Mouse (Mus musculus) retina, adult 2 months (tissue): ENCODE measurements around the gene Ubap2.

Experiments used
- DNase-seq: peaks from one replicate; pipeline ENCODE4 v3.0.0-alpha.2; 2012; ENCODE audit warnings: low read depth, low spot score

The Ubap2 gene

DNA sequence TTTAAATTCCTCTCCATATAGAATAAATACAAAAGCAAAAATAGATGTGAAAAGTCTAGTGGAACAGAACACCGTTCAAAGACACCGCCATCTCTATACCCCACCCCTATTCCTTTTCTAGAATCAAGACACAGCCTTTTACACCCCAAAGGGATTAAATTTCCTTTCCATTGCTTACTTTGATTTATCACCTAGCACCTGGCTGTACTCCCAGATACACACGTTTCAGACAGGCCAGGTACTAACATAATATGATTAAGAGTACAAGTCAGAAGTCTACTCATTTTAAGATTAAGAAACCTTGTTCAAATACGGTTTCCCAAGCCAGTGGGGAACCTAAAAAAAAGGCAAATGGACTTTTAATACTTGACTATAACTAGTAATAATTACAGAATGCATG is 8.6 kb downstream of the Ubap2 start:
- DNase-seq: no peak

- no peak for DNase-seq
Observed at GRCm38 (mm10) chr4:41260691-41261090, 14.3 kb downstream of the Ubap2 start.

DNA sequence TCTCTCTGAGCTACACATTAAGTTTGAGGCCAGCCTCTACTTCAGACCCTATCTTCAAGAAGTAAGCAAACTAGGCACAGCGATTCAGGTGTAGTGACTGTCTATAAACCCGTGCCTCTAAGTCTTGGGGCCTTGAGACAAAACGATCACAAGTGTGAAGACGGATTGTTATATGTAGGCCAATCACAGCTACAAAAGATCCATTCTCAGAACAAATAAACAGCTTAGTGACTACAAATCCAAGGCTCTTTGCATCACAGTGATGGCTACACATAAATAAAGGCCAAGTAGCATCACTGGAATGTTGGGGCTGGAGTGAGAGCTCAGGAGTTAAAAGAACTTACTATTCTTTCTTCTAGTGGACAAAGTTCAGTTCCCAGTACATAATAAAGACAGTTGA is 15.9 kb downstream of the Ubap2 start:
- DNase-seq: no peak

DNA sequence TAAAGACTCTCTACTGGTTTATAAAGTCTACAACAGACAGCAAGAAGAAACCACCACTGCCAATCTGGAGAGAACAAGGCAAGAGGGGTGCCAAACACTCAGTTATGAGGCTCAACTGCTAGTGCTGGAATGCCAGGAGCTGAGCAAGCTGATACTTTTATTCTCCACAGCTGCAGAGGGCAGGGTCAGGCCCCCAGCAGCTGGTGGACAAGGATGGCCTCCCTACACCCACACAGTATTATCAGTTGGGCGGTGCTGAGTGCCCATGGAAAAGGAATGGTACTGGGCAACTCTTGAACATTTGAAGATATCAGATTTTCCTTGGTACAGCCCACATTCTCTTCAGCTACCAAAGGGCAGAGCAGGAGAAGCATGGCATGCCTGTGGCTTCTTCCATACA is 17.2 kb downstream of the Ubap2 start:
- no peak for DNase-seq

GRCm38 (mm10) chr4:41255564-41256210 is 19.3 kb downstream of the Ubap2 start:
- no peak for DNase-seq

DNA sequence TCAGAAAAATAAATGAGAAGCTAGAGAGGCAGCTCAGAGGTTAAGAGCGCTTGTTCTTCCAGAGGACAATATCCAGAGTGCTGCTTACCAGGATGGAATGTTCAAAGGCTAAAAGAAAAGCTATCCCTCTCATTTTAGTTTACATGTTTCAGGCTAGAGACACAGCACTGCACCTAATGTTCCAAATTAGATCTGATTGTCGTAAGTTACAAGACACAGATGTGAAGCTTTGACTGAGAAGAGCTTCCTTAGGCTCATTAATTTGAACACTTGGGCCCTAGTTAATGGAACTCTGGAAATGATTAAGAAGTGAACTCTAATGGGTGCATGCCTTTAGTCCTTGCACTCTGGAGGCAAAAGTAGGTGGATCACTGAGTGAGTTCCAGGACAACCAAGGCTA is 21.2 kb downstream of the Ubap2 start:
- no peak for DNase-seq

DNA sequence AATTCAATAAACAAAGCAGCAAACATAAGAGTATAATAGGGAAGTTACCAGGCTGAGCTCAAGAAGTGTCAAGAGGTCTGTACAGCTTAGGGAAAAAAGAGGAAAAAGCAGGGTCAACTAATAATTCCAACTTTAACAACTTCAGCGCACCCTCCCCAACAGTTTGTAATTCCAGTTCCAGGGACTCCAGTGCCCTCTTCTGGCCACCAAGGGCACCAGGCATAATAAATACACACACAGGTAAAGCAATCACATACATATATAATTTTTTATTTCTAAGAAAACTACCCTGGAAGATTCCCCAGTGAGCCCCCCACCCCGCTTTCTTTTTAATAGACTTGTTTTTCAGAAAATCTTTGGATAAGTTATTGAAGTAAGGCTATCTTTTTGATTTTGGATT is 29.5 kb downstream of the Ubap2 start:
- DNase-seq: no peak

GRCm38 (mm10) chr4:41240916-41241315 is 34.0 kb downstream of the Ubap2 start:
- no peak for DNase-seq

DNA sequence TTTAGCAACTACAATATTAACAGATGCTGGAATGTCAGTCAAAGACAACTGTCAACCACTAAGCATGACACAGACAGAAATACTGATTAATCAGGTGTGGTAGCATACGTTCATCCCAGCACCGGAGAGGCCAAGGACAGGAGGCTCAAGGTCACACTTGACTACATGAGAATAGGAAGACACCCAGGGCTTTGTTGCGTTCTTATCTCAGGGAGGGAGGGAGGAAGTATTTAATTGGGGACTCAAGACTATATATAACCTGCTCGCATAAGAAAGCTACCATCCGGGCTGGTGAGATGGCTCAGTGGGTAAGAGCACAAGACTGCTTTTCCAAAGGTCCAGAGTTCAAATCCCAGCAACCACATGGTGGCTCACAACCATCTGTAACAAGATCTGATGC is 39.3 kb downstream of the Ubap2 start:
- no peak for DNase-seq

GRCm38 (mm10) chr4:41226351-41226750 is 48.6 kb downstream of the Ubap2 start:
- no peak for DNase-seq

DNA sequence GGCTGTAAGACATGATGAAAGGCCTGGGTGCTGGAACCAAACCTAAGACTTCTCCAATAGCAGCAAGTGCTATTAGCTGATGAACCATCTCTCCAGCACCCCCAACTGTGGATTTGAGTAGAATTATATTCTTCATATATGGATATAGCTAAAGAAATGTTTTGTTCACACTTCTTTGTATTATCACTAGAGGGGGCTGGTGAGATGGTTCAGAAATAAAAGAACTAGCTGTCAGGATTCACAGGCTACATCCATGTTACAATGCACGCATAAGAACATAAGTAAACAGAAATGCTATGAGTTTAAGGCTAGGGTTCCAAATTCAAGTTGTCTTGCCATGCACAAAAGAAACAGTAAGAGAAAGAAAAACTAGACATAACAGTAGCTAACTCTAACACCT is 49.5 kb downstream of the Ubap2 start:
- no peak for DNase-seq

GRCm38 (mm10) chr4:41208050-41208449 is 66.9 kb downstream of the Ubap2 start:
- no peak for DNase-seq

- no peak for DNase-seq
Observed at GRCm38 (mm10) chr4:41205751-41206150, 69.2 kb downstream of the Ubap2 start.

DNA sequence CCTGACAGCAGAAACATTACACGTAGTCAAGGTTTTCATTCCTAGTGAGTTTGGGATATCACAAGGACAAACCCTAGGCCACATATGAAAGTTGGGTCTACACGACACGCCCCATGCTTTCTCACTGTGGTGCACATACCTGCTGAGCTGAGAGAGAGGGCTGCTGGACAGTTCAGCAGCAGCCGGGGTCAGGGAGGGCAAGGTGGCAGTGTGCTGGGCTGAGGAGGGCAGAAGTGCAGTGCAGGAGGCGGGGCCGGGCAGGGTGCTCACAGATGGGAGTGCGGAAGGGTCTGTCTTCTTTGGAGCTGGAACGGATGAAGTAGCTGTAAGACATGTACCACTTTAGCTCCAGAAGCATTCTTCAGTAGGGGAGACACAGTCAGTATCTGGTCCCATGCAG is 72.8 kb downstream of the Ubap2 start:
- no peak for DNase-seq

DNA sequence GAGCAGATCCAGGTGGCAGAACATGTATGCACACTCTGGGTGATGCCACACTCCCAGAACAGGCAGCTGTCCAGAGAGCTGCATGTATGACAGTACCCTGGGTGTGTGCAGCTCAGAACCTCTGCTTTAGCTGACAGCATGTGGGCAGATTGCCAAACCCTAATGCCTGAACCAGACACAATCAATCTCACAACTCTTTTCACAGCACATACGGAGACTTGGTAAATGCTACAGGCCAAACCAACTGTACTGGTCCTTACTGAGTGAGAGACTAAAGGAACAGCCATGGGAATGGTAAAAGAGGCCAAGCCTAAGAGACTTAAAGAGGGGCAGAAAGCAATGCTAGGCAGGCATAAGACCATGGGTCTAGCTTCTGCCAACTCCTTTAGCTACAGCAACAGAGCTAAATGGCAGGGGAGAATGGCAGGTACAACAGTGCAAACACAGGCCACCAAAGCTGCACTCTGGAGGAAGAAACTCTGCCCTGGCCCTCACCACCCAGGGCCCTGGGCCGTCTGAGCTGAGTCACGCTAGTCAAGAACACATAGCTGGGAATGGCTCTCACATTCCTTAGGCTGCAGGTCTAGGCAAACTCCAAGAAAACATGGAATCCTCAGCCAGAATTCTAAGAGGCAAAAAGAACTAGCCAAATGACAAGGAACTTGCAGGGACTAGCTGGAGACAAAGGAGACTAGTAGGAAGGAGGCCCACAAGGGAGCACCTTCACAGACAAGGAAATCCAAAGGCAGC is 77.9 kb downstream of the Ubap2 start:
- DNase-seq: no peak

- DNase-seq: no peak
Observed at GRCm38 (mm10) chr4:41195328-41195727, 79.6 kb downstream of the Ubap2 start.

DNA sequence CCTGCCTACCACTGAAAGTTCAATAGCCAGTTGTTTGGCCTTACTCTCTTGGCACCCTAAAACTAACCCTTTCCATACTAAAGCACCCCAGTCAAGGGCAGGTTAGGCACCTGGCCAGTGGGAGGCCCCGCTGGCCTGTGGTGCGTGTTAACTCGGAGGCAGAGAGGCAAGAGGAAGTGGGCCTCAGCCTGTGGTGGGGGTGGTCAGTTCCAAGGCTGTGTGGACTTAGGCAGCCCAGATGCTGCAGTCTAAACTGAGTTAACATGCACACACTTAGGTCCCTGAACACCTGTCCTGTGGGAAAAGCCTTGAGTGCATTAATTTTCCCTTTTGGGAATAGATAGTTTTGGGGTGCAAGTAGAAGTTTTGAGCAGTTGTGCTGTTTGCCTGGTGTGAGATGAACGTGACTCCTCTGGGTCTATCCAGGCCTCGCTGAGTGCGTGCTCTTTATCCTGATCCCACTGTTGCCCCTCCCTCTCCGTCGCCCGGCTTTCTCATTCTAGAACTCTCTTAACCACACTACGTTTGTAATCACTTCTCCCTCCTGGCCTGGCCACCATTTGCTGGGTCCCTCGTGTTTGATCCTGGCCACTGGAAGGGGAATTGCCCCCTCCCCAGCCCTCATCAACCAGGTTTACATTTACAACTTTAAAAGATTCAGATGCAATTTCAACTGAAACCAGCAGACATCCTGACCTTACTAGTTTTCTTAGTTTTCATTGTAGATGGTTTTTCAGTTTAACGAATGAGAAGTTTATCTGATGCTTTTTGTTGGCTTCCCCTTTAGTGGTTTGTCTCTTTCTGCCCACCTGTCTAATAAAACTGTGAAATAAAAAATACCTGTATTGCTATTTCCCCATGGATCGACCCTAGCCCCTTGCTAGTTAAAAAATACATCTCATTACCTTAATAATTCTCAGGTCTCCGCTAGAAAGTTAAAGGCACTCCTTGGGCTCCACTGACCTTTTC is 82.1 kb downstream of the Ubap2 start:
- no peak for DNase-seq

DNA sequence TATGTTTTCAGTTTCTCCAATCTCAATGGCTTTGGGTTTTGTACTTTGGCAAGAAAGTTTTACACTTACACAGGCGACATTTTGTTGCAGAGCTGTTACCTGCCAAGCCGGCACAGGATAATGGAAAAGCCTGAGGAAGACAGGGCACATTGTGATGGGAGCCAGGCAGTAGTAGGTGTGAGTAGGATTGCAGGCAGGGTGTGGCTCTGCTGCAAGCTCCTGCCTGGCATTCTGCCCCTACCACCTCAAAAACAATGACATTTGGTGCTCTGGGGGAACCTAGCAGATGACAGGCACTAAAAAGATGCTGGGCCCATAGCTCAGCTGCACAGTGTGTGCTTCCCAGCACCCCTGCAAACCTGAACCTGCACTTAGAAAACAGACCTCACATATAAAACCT is 85.1 kb downstream of the Ubap2 start:
- no peak for DNase-seq

DNA sequence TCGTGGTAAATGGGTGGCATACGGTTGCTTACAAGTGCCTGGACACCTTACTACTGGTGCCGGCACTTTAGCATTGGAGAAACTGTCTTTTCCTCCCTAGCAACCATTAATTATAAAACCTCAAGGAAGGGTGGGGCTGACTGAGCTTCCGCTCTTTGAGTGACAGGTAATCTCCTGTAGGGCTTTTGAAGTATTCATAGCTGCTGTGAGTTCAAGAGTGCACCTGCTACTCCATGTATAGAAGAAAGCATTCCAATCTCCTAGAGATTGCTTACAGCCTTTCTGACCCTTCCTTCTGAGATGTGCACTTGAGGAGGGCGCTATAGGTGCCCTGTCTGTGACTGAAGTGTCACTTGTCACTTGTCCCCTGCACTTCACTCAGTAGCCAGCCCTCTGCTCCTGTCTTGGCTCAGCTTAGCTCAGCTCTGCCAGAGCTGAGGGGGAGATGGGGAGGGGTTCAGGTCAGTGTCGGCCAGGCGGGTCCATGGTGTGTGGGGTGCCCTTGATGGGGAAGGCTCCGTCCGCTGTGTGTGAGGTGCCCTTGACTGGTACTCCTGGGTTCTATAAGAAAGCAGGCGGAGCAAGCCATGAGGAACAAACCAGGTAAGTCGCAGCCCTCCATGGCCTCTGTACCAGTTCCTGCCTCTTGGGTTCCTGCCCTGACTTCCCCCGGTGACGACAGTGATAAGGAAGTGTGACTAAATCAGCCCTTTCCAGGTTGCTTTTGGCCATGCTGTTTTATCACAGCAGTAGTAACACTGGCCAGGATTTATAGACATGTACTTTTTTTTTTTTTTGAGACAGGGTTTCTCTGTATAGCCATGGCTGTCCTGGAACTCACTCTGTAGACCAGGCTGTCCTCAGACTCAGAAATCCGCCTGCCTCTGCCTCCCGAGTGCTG is 94.9 kb downstream of the Ubap2 start:
- no peak for DNase-seq

DNA sequence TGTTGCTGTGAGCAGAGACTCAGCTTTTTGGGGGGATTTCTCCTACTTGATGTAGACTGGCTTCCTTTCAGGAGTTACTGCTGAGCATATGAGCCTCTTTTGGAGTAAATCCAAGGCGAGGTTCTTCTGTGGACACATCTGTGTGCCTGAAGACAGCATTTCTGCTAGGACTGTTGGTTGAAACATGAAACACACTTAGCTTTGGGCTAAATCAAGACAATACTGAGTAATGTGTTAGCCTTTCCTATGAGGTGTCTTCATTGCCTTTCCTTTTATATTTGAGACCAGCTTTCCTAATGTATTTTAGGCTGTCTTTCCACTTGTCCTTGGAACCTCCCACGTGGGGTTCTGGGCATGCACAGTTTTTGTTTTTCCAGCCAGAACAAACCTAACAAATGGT is 100.3 kb downstream of the Ubap2 start:
- DNase-seq: no peak

GRCm38 (mm10) chr4:41170970-41171369 is 104.0 kb downstream of the Ubap2 start:
- DNase-seq: no peak
